Mouse (Mus musculus) stomach, embryonic 16.5 days (tissue): ENCODE measurements around the gene Ddx1. TPM values are rescaled to one million over a fixed set of nuclear protein-coding genes. Genes with fewer than 3 reads are reported as not detected.
A peak's percentile ranks its signal among the peaks of the same experiment; 100 is the strongest.
"Not testable (repeated sequence)": the region's sequence is repeated elsewhere in the genome, so short reads cannot be mapped to it uniquely, and the experiment has no call there.

ENCODE experiments used
- ATAC-seq: fragments of 200-750 bp; cut with Nextera tagmentation; 2 replicates; pipeline ENCODE4 v1.8.0; 2017; ENCODE audit warnings: moderate number of reproducible peaks, moderate TSS enrichment; ENCODE audit not compliant: insufficient read depth, low FRiP score
- H3K27ac ChIP-seq: fragments of 300-500 bp; sonication (generic); 2 replicates; pipeline ENCODE4 v1.5.1; 2014; ENCODE audit warnings: low read length
- H3K27me3 ChIP-seq: fragments of 300-500 bp; sonication (generic); 2 replicates; pipeline ENCODE4 v1.6.1; 2014; ENCODE audit warnings: low read length, control low read depth, mixed read lengths; ENCODE audit not compliant: control insufficient read depth, insufficient read depth
- H3K36me3 ChIP-seq: fragments of 300-500 bp; sonication (generic); 2 replicates; pipeline ENCODE4 v1.6.1; 2014; ENCODE audit warnings: low read length; ENCODE audit not compliant: control insufficient read depth, insufficient read depth
- H3K4me1 ChIP-seq: fragments of 300-500 bp; sonication (generic); 2 replicates; pipeline ENCODE4 v1.6.1; 2014; ENCODE audit warnings: low read length, control low read depth, mixed read lengths; ENCODE audit not compliant: control insufficient read depth, insufficient read depth
- H3K4me2 ChIP-seq: fragments of 300-500 bp; sonication (generic); 2 replicates; pipeline ENCODE4 v1.6.1; 2014; ENCODE audit warnings: low read depth, low read length, mixed read lengths
- H3K4me3 ChIP-seq: fragments of 300-500 bp; sonication (generic); replicated peaks from 2 replicates; pipeline ENCODE4 v1.5.1; 2014; ENCODE audit warnings: mild to moderate bottlenecking, low read length
- H3K9ac ChIP-seq: fragments of 300-500 bp; sonication (generic); 2 replicates; pipeline ENCODE4 v1.6.1; 2014; ENCODE audit warnings: low read length
- H3K9me3 ChIP-seq: fragments of 300-500 bp; sonication (generic); replicated peaks from 2 replicates; pipeline ENCODE4 v1.6.1; 2016; ENCODE audit warnings: low read length, control low read depth; ENCODE audit not compliant: control insufficient read depth
- WGBS: fragments of 180-500 bp; shearing (Covaris S2); extraction: QIAGEN DNeasy Blood & Tissue Kit; methylation state at CpG from one replicate; pipeline ENCODE4 v1.1.7; 2014; 5-methylcytosine and 5-hydroxymethylcytosine counted together
- polyA plus RNA-seq: library from polyadenylated mRNA; unstranded; fragments of >200 nt; fragmentation: Nextera tagmentation; extraction: Ambion mirVana; gene quantifications from 2 replicates; pipeline ENCODE4 v1.2.1, GENCODE M21; 2015

Ddx1 gene
- polyA plus RNA-seq, 1 experiment from 2014 or later, result 134 TPM

DNA sequence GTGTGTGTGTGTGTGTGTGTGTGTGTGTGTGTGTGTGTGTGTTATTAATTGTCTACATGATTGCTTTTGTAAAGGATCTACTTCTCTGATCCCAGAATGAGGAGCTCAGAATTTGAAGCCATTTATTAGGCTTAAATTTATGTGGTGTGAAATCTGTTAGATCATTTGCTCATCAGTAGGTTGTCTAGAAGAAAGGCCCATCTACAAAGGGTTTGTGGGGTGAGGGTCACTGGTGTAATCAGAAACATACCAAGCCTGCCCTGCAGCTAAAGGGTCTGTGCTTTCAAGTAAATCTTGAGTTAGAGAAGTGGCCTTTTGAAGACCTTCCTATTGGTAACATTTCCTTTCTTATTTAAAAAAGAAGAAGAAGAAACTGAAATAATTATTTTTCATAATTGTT is 53.5 kb downstream of the Ddx1 start:
- no peak for ATAC-seq
- H3K4me1 ChIP-seq, result no peaks in the 10 kb centered on the region
- no peaks in the 10 kb centered on the region for H3K27me3 ChIP-seq
- H3K4me2 ChIP-seq, result no peak overlapping the region
- H3K36me3 ChIP-seq, result no peaks in the 10 kb centered on the region
- H3K9ac ChIP-seq, result no peak overlapping the region
- H3K9me3 ChIP-seq, result no peaks in the 10 kb centered on the region
- no peak overlapping the region for H3K27ac ChIP-seq
- no peak overlapping the region for H3K4me3 ChIP-seq

DNA sequence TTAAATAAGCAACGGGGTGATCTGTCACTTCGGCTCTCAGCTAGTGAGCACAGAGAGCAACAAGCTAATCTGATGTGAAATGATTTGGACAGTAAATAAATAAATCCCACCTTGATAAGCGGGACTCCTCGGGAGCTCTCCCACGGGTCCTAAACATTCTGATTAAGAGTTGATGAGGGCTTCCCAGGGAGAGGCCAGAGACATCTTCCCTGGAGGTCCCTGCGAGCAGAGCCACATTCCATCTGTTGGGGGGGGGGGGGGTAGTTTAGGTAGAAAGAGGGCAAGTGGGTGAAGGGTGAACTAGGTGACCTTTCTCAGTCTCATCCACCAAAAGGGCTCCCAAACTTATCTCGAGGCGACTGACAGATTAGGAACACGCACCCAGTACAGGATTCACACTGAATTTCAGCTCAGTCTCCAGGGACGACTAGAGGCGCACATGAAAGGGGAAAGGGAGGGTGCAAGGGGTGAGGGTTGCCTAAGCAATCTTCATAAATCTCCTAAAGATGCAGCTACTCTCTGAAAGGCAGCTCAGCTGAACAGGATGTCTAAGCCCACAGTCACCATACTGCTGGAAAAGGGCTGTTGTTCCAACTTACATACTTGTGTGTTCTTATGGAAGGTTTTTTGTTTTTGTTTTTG is 60.8 kb downstream of the Ddx1 start:
- WGBS, result 30% methylated on average over 11 of the region's 11 CpGs
- ATAC-seq, result no peak
- Histone ChIP-seq H3K4me2 (no peak overlapping the region), H3K9me3 (no peaks in the 10 kb centered on the region), H3K4me1 (no peaks in the 10 kb centered on the region; the same call in 1 of the 2 replicates), H3K4me3 (no peak overlapping the region), H3K36me3 (no peaks in the 10 kb centered on the region), H3K9ac (no peak overlapping the region), H3K27ac (no peak overlapping the region), H3K27me3 (no peaks in the 10 kb centered on the region)

DNA sequence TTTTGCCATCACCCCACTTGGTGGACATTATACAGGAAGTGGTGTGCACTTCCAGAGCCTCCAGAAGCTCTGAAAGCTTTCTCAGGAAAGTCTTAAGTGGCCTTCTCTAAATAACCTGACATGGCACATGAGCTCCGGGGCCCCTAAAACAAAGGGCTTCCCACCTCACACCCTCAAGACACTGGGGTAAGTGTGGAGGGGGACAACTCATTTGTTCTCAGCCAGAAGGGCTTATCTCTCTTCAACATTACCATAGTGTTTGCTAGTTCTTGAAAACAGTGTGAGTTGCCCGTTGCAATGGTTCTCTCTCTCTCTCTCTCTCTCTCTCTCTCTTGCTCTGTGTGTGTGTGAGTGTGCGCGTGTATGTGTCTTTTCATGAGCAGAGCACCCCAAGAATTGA is 62.8 kb downstream of the Ddx1 start:
- no peak for ATAC-seq
- no peaks in the 10 kb centered on the region; the same call in 1 of the 2 replicates for H3K27me3 ChIP-seq
- 70% methylated on average over 4 of the region's 4 CpGs for WGBS
- no peaks in the 10 kb centered on the region for H3K9me3 ChIP-seq
- no peak overlapping the region for H3K4me2 ChIP-seq
- no peak overlapping the region for H3K27ac ChIP-seq
- H3K9ac ChIP-seq, result no peak overlapping the region
- peaks cover 3% of the 10 kb centered on the region; the same call in 1 of the 2 replicates for H3K4me1 ChIP-seq
- H3K4me3 ChIP-seq, result no peak overlapping the region
- H3K36me3 ChIP-seq, result no peaks in the 10 kb centered on the region

DNA sequence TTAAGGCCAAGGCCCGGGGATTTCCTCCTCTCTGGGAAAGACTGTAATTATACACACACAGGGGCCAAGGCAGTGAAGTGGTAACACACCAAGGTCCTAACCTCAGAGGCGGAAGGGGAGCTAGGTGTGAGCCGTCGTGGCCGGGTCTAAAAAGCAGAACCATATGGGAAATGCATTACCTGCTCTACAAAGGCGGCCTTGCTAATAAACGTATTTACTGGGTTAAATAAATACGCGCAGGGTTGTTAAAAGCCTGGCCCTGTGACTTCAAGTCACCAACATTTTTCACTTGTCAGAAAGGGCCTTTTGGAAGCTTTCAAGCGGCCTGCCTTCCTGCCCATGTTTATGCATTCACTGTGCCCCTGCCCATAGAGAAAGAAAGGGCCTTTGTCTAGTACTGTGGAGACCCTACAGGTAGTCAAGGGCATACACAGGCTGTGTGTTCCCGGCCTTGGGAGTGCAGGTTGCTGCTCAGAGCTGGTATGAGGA is 64.1 kb downstream of the Ddx1 start:
- H3K36me3 ChIP-seq, result no peaks in the 10 kb centered on the region
- peaks cover 14% of the 10 kb centered on the region for H3K4me1 ChIP-seq
- H3K9ac ChIP-seq, result no peak overlapping the region
- no peaks in the 10 kb centered on the region; the same call in 1 of the 2 replicates for H3K27me3 ChIP-seq
- no peaks in the 10 kb centered on the region for H3K9me3 ChIP-seq
- ATAC-seq, result no peak
- H3K4me3 ChIP-seq, result no peak overlapping the region
- H3K27ac ChIP-seq, result no peak overlapping the region
- H3K4me2 ChIP-seq, result no peak overlapping the region
- WGBS, result 47% methylated on average over 11 of the region's 11 CpGs

DNA sequence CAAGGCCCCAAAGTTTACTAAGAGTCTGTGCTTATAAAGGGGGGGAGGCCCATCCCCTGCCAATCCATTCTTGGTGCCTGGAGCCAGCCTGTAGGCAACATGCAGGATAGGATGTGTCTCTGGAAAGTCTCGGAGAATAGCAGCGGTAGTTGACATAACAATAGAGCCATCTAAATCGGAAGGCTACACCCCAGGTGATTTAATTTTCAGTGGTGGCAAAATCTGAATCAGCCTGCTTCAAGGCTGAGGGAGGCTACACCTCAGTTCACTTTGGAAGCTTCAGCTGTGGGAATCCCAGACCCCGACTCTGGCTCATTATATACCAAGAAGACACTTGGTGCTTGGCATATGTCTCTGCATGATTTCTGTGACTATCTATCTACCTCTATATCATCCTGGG is 64.9 kb downstream of the Ddx1 start:
- H3K4me2 ChIP-seq, H3K4me3 ChIP-seq, H3K27me3 ChIP-seq, H3K9ac ChIP-seq, H3K36me3 ChIP-seq, H3K9me3 ChIP-seq, H3K27ac ChIP-seq, ATAC-seq: not testable (repeated sequence)
- 77% methylated on average over 4 of the region's 4 CpGs for WGBS
- H3K4me1 ChIP-seq, result peaks cover 14% of the 10 kb centered on the region

DNA sequence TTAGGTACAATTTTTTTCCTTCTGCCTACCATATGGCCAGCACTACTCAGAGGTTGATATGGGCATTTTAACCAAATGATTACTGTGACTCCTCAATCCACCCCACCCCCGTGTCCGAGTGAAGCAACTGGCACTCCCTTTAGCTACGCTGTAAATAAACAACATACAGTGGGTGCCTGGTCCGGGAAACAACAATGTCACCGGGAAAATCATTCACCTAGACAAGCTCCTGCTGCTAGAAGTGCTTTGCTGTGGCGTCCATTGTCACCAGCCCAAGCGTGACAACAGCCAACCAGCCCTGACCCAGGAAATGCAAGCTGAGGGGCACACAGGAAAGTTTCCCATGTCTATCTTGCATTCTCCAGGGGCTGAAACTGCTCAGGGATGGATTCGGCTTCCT is 66.8 kb downstream of the Ddx1 start:
- Histone ChIP-seq H3K36me3 (no peaks in the 10 kb centered on the region), H3K9ac (no peak overlapping the region), H3K27me3 (no peaks in the 10 kb centered on the region; the same call in 1 of the 2 replicates), H3K4me1 (peaks cover 14% of the 10 kb centered on the region), H3K4me3 (no peak overlapping the region), H3K4me2 (no peak overlapping the region), H3K9me3 (no peaks in the 10 kb centered on the region), H3K27ac (no peak overlapping the region)
- ATAC-seq, result no peak
- WGBS, result 68% methylated on average over 8 of the region's 8 CpGs

DNA sequence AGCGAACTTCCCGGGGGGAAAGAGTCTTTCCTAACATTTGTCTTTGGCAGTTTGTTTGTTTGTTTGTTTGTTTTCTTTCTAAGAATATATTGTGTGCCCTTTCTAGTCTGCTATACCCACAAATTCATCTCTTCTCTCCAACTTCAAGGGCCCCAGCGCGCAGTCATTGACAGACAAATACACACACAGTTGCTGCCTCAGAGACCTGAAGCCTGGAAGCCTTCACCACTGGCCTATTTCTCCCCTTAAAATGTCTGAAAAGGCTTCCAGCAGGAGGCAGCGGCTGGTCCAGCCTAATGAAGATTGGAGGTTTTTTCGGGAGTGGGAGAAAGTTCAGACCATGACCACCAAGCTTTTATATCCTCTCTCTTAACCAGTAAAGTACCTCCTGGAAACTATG is 67.3 kb downstream of the Ddx1 start:
- WGBS, result 74% methylated on average over 6 of the region's 6 CpGs
- Histone ChIP-seq H3K4me1 (peaks cover 14% of the 10 kb centered on the region), H3K27ac (no peak overlapping the region), H3K9me3 (no peaks in the 10 kb centered on the region), H3K4me2 (no peak overlapping the region), H3K9ac (no peak overlapping the region), H3K4me3 (no peak overlapping the region), H3K27me3 (no peaks in the 10 kb centered on the region; the same call in 1 of the 2 replicates), H3K36me3 (no peaks in the 10 kb centered on the region)
- no peak for ATAC-seq

DNA sequence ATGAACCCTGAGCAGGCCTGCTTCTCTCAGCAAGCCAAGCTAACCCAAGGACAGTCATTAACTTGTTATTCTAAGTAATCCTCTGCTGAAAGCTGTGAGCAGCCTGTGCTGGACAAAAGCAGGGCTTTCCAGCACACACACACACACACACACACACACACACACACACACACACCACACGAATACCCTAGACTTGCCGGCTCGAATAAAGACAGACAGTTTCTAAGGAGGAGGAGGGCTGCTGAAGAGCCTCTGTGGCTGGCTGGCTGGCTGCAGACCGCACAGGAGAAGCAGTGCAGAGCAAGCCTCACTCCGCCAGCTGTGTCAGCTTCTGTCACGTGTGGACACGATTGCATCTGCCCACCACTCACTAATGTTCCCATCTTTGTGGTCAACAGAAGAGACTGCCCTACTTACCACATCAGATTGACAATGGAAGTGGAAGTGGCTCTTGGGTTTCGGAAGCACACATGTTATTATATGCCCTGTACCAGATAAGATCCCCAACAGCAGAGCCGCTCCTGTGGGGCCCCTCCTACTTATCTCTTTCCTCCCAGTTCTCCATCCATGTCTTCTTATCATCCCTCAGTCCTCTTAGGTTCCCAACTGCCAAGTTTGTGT is 68.2 kb downstream of the Ddx1 start:
- H3K27ac ChIP-seq, result peak overlapping the region; percentile 36; the same call in 1 of the 2 replicates
- H3K4me2 ChIP-seq, result peak overlapping the region; percentile 22; the same call in 1 of the 2 replicates
- H3K4me1 ChIP-seq, result peaks cover 19% of the 10 kb centered on the region
- WGBS, result 13% methylated on average over 9 of the region's 9 CpGs
- H3K36me3 ChIP-seq, result no peaks in the 10 kb centered on the region
- ATAC-seq, result peak; percentile 70
- no peak overlapping the region for H3K9ac ChIP-seq
- H3K4me3 ChIP-seq, result no peak overlapping the region
- H3K27me3 ChIP-seq, result no peaks in the 10 kb centered on the region; the same call in 1 of the 2 replicates
- no peaks in the 10 kb centered on the region for H3K9me3 ChIP-seq

DNA sequence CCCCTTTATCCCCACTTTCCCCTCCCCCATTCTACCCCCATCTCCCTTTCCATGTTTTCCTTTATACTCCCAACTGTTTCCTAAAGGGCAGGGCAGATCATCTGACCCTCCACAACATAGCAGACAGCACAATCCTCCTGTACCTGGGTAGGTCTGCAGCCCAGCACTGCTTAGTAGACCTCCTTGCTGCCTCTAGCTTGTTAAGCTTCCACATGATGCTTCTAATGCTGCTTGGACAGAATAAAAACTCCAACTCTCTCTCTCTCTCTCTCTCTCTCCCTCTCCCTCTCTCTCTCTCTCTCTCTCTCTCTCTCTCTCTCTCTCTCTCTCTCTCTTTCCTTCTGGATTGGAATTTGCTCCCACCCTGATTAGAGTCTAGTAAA is 68.7 kb downstream of the Ddx1 start:
- no peak overlapping the region for H3K27ac ChIP-seq
- no peak overlapping the region; the same call in 1 of the 2 replicates for H3K9ac ChIP-seq
- no peak overlapping the region for H3K4me3 ChIP-seq
- ATAC-seq, result no peak
- H3K4me1 ChIP-seq, result peaks cover 21% of the 10 kb centered on the region
- no peak overlapping the region for H3K4me2 ChIP-seq
- H3K9me3 ChIP-seq, result no peaks in the 10 kb centered on the region
- no peaks in the 10 kb centered on the region; the same call in 1 of the 2 replicates for H3K27me3 ChIP-seq
- H3K36me3 ChIP-seq, result no peaks in the 10 kb centered on the region
